ENCODE assay signal across 9 mouse cellular contexts in the genomic region with DNA sequence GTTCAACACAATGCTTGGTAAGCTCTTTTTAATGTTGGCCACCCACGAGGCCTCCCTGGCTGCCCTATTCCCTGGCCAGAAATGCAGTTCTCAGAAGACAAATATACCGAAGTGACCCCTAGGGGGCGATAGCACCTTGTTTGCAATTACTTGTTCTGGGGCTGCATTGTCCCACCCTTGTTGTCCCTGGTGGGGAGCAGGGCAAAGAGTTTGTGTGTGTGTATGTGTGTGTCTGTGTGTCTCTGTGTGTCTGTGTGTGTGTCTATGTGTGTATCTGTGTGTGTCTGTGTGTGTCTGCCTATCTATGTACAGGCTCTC. TPM values are rescaled to one million over a fixed set of nuclear protein-coding genes. Genes with fewer than 3 reads are reported as not detected.
DNase-seq lines count a peak whose midpoint lies in the region; ATAC-seq and TF ChIP-seq lines count a peak whose summit lies in the region.
"Had no signal": no experiment of that assay in that cellular context is flagged by ENCODE, and none has a peak within 500 bp of the region (broad histone marks: within the 10 kb centered on the region; RNA-seq: fewer than 3 reads in every experiment).

No protein-coding gene starts in this region.

- peak; percentile 24 to 47 for DNase-seq in heart, adult 2 months
- no peak for DNase-seq in heart, embryonic 10.5 days (ENCODE audit: low spot score)
- DNase-seq in Patski (ENCODE audit: low read depth, low spot score) = no peak
- DNase-seq in cerebellum, postnatal 36 days = peak; percentile 43 to 62
- peak; percentile 75 to 83 for DNase-seq in kidney, postnatal 4 days
- DNase-seq in lung, postnatal 0 days (ENCODE audit: low spot score) = peak; percentile 78
- DNase-seq in spleen, adult 2 months (ENCODE audit: low read depth in 1 of 2, low spot score in 2 of 2) = peak in 1 of 2 experiments; percentile 7

- no peaks in the 10 kb centered on the region for H3K9me3 ChIP-seq in heart, embryonic 10.5 days
- no peaks in the 10 kb centered on the region for H3K9me3 ChIP-seq in heart, embryonic 12.5 days (replicated peaks)
- no peaks in the 10 kb centered on the region for H3K9me3 ChIP-seq in lung, postnatal 0 days (ENCODE audit: low read length)
- H3K9me3 ChIP-seq: liver, embryonic 15.5 days had no signal

- POLR2A ChIA-PET in Patski (lab: Charles Lee) = no interaction called here

- H3K9ac ChIP-seq in heart, adult 2 months (ENCODE audit: low read depth, low read length) = no peak overlapping the region
- H3K9ac ChIP-seq in heart, embryonic 12.5 days = no peak overlapping the region
- no peak overlapping the region for H3K9ac ChIP-seq in lung, postnatal 0 days (replicated peaks; ENCODE audit: low read depth)
- H3K9ac ChIP-seq: liver, embryonic 15.5 days had no signal

- no peak for ATAC-seq in Patski
- no peak for ATAC-seq in heart, embryonic 12.5 days (ENCODE audit: insufficient number of reproducible peaks, low FRiP score)
- ATAC-seq in lung, postnatal 0 days = peak; percentile 36; the same call in 1 of the 2 replicates

- H3K27me3 ChIP-seq in heart, adult 2 months (ENCODE audit: control insufficient read depth, insufficient read depth, low read length) = no peaks in the 10 kb centered on the region
- peaks cover 19% of the 10 kb centered on the region for H3K27me3 ChIP-seq in heart, embryonic 10.5 days (ENCODE audit: insufficient read depth, poor library complexity, severe bottlenecking)
- no peaks in the 10 kb centered on the region for H3K27me3 ChIP-seq in Patski
- H3K27me3 ChIP-seq in heart, embryonic 12.5 days (replicated peaks) = peaks cover under 1% of the 10 kb centered on the region; the same call in 1 of the 2 replicates
- no peaks in the 10 kb centered on the region for H3K27me3 ChIP-seq in lung, postnatal 0 days (replicated peaks; ENCODE audit: insufficient read depth, low read length)
- no peaks in the 10 kb centered on the region; the same call in 1 of the 2 replicates for H3K27me3 ChIP-seq in spleen, adult 2 months (ENCODE audit: control insufficient read depth, insufficient read depth, low read length)

- no peaks in the 10 kb centered on the region for H3K4me1 ChIP-seq in heart, adult 2 months (ENCODE audit: control insufficient read depth, insufficient read depth, low read length)
- peaks cover 22% of the 10 kb centered on the region for H3K4me1 ChIP-seq in heart, embryonic 10.5 days
- peaks cover 15% of the 10 kb centered on the region for H3K4me1 ChIP-seq in heart, embryonic 12.5 days (replicated peaks)
- no peaks in the 10 kb centered on the region for H3K4me1 ChIP-seq in lung, postnatal 0 days (ENCODE audit: insufficient read depth, low read depth, low read length)
- no peaks in the 10 kb centered on the region for H3K4me1 ChIP-seq in spleen, adult 2 months (ENCODE audit: control insufficient read depth, insufficient read depth, insufficient read length)
- H3K4me1 ChIP-seq: liver, embryonic 15.5 days had no signal

- in situ Hi-C loops in Patski (cut with MboI; ENCODE audit: low pct_unique_long_range_greater_than_20kb) = no loop called here

- intact Hi-C loops in heart, adult 2 months (cut with DNase I) = loop anchor here (1.0 kb wide), 2 partner anchors 95 to 190 kb away; no protein-coding TSS in a partner anchor

- H3K4me2 ChIP-seq in heart, embryonic 12.5 days = no peak overlapping the region
- no peak overlapping the region for H3K4me2 ChIP-seq in lung, postnatal 0 days (replicated peaks; ENCODE audit: low read depth, low read length)
- H3K4me2 ChIP-seq: liver, embryonic 15.5 days had no signal

- H3K79me2 ChIP-seq in heart, adult 2 months (replicated peaks; ENCODE audit: control insufficient read depth, insufficient read depth, low read length) = no peaks in the 10 kb centered on the region

- H3K27ac ChIP-seq in heart, adult 2 months = no peak overlapping the region
- no peak overlapping the region for H3K27ac ChIP-seq in heart, embryonic 10.5 days
- H3K27ac ChIP-seq in heart, embryonic 12.5 days (ENCODE audit: poor library complexity, severe bottlenecking) = 0 out of 2 replicates have a peak overlapping the region, but pooled peaks have one; percentile 13
- no peak overlapping the region for H3K27ac ChIP-seq in lung, postnatal 0 days (ENCODE audit: low read length)
- no peak overlapping the region for H3K27ac ChIP-seq in spleen, adult 2 months (ENCODE audit: insufficient read depth, low read length)
- H3K27ac ChIP-seq: liver, embryonic 15.5 days had no signal

- CTCF ChIA-PET in Patski (lab: Charles Lee) = interaction anchor here (0.7 kb wide), 1 partner anchor 58 kb away, joined by 3 read pairs; no protein-coding TSS in a partner anchor

- H3K36me3 ChIP-seq in heart, adult 2 months (ENCODE audit: control insufficient read depth, insufficient read depth, low read length) = no peaks in the 10 kb centered on the region
- no peaks in the 10 kb centered on the region for H3K36me3 ChIP-seq in heart, embryonic 10.5 days
- no peaks in the 10 kb centered on the region for H3K36me3 ChIP-seq in heart, embryonic 12.5 days
- no peaks in the 10 kb centered on the region for H3K36me3 ChIP-seq in lung, postnatal 0 days (ENCODE audit: insufficient read depth, low read length)
- H3K36me3 ChIP-seq in spleen, adult 2 months (ENCODE audit: control insufficient read depth, insufficient read depth, low read length) = no peaks in the 10 kb centered on the region
- H3K36me3 ChIP-seq: liver, embryonic 15.5 days had no signal

- no peak for TF ChIP-seq POLR2A in heart, adult 2 months (IDR thresholded peaks at IDR 0.05; ENCODE audit: insufficient read depth, low read depth, low read length)
- no peak for TF ChIP-seq POLR2A in spleen, adult 2 months (IDR thresholded peaks at IDR 0.05; ENCODE audit: low read depth, low read length)

- WGBS in heart, adult 2 months = 9% methylated on average over 3 of the region's 3 CpGs
- WGBS in heart, embryonic 10.5 days = 2% methylated on average over 3 of the region's 3 CpGs
- 4% methylated on average over 3 of the region's 3 CpGs for WGBS in heart, embryonic 12.5 days
- 5% methylated on average over 3 of the region's 3 CpGs for WGBS in lung, postnatal 0 days
- WGBS in spleen, adult 2 months = 4% methylated on average over 3 of the region's 3 CpGs

- no peak for TF ChIP-seq EP300 in heart, adult 2 months (IDR thresholded peaks at IDR 0.05; ENCODE audit: insufficient read depth, low read depth, low read length)
- no peak for TF ChIP-seq EP300 in lung, postnatal 0 days (IDR thresholded peaks at IDR 0.05)

- peak; percentile 82 for TF ChIP-seq CTCF in heart, adult 2 months (IDR thresholded peaks at IDR 0.05)
- TF ChIP-seq CTCF in Patski (IDR thresholded peaks at IDR 0.05) = peak; percentile 53
- TF ChIP-seq CTCF in lung, postnatal 0 days (IDR thresholded peaks at IDR 0.05) = peak; percentile 78
- peak; percentile 12; the same call in 1 of the 2 replicates for TF ChIP-seq CTCF in spleen, adult 2 months (IDR thresholded peaks at IDR 0.05; ENCODE audit: extremely low read depth, insufficient read depth, insufficient read length, insufficient replicate concordance)

- no peak overlapping the region for H3K4me3 ChIP-seq in heart, adult 2 months
- H3K4me3 ChIP-seq in heart, embryonic 10.5 days = no peak overlapping the region
- no peak overlapping the region for H3K4me3 ChIP-seq in heart, embryonic 12.5 days
- no peak overlapping the region for H3K4me3 ChIP-seq in lung, postnatal 0 days (ENCODE audit: low read depth, low read length)
- no peak overlapping the region for H3K4me3 ChIP-seq in spleen, adult 2 months (ENCODE audit: extremely low read depth, insufficient read depth, insufficient read length)
- H3K4me3 ChIP-seq: liver, embryonic 15.5 days had no signal

RNA-seq across cellular contexts. Expression of gene Htr1d, which starts 8.0 kb away (rescaled TPM):
- not detected for total RNA-seq in heart, adult 2 months (2021)
- polyA plus RNA-seq in heart, adult 2 months (2012; rRNA removed) = 0.04 and 0.09 TPM in 2 replicates
- polyA plus RNA-seq in heart, embryonic 10.5 days (2016; fragmentation: Nextera tagmentation; extraction: Ambion mirVana) = 0.05 and 0.19 TPM in 2 replicates
- polyA plus RNA-seq in Patski (2021) = 0.05 TPM
- polyA plus RNA-seq in heart, embryonic 12.5 days (2016; fragmentation: Nextera tagmentation; extraction: Ambion mirVana) = 0.08 TPM in 1 of 2 replicates, not detected in the other
- polyA plus RNA-seq in lung, postnatal 0 days (2015; fragmentation: Nextera tagmentation; extraction: Ambion mirVana) = 0.10 TPM in 1 of 2 replicates, not detected in the other
- 0.04 TPM in 1 of 2 replicates, not detected in the other for polyA plus RNA-seq in spleen, adult 2 months (2012; rRNA removed)
- polyA plus RNA-seq: liver, embryonic 15.5 days had no signal

RNA-seq across cellular contexts. Expression of gene 6030445D17Rik, which starts 30.7 kb away (rescaled TPM):
- total RNA-seq in heart, adult 2 months (2021) = under 1 TPM; 0.31 to 0.45 TPM
- 0.27 and 0.56 TPM in 2 replicates for polyA plus RNA-seq in heart, adult 2 months (2012; rRNA removed)
- 0.18 TPM in 1 of 2 replicates, not detected in the other for polyA plus RNA-seq in heart, embryonic 10.5 days (2016; fragmentation: Nextera tagmentation; extraction: Ambion mirVana)
- 0.28 TPM for polyA plus RNA-seq in Patski (2021)
- polyA plus RNA-seq in heart, embryonic 12.5 days (2016; fragmentation: Nextera tagmentation; extraction: Ambion mirVana) = 0.24 and 0.54 TPM in 2 replicates
- polyA plus RNA-seq in lung, postnatal 0 days (2015; fragmentation: Nextera tagmentation; extraction: Ambion mirVana) = 0.36 and 0.78 TPM in 2 replicates
- 0.16 and 0.31 TPM in 2 replicates for polyA plus RNA-seq in spleen, adult 2 months (2012; rRNA removed)

RNA-seq across cellular contexts. Expression of gene Luzp1, which starts 38.2 kb away (rescaled TPM):
- 10 to 100 TPM; 36.5 to 37.8 TPM for total RNA-seq in heart, adult 2 months (2021)
- 11.0 and 21.4 TPM in 2 replicates for polyA plus RNA-seq in heart, adult 2 months (2012; rRNA removed)
- 96.4 and 126 TPM in 2 replicates for polyA plus RNA-seq in heart, embryonic 10.5 days (2016; fragmentation: Nextera tagmentation; extraction: Ambion mirVana)
- 26.8 TPM for polyA plus RNA-seq in Patski (2021)
- polyA plus RNA-seq in heart, embryonic 12.5 days (2016; fragmentation: Nextera tagmentation; extraction: Ambion mirVana) = 83.8 and 95.1 TPM in 2 replicates
- 109 and 110 TPM in 2 replicates for polyA plus RNA-seq in lung, postnatal 0 days (2015; fragmentation: Nextera tagmentation; extraction: Ambion mirVana)
- polyA plus RNA-seq in spleen, adult 2 months (2012; rRNA removed) = 1.9 and 2.9 TPM in 2 replicates

Comparison
In these comparisons a context has a peak if more than half of its experiments do, and no peak if none do; other contexts are left out.
1. DNase-seq: peak in heart, adult 2 months (2 of 2), cerebellum, postnatal 36 days (2 of 2), kidney, postnatal 4 days (2 of 2) and lung, postnatal 0 days (single experiment); none in heart, embryonic 10.5 days (single experiment) and Patski (single experiment).
2. CTCF ChIP-seq: peak in every context shown above with its lines; median percentile 82 in heart, adult 2 months; 78 in lung, postnatal 0 days; 53 in Patski; 12 in spleen, adult 2 months.